Mouse (Mus musculus): ENCODE measurements around the gene Armc2. TPM values are rescaled to one million over a fixed set of nuclear protein-coding genes. Genes with fewer than 3 reads are reported as not detected.

Armc2 gene
- total RNA-seq, 1 experiment from 2014 or later: 1.2 TPM

DNA sequence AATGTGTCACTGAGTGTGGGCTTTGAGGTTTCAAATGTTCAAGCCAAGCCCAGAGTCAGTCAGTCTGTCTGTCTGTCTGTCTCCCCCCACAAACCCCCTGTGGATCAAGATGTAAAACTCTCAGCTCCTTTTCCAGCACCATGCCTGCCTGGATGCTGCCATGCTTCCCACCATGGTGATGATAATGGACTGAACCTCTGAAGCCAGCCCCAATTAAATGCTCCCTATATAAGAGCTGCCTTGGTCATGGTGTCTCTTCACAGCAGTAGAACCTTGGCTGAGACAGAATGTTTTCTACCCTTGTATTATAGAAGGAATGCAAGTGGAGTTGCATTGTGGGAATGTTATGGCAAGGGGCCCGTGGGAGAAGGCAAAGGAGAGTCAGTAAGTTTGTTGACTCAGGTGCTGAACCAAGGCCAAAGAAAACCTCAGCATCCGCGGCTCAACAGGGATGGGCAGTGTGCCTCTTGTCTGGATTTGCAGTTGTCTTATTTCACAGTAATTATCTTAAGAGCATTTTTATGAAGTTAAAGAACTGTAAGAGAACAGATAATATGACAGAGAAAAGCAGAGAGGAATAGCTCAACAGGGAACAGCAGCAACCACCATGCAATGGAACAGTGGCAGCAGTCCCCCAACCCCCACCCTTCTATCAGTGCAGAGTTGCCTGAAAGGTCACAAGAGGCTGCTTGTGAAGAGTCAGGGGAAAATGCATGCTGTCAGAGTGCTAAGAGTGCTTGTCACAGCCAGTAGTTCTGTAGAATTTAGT, 152.0 kb downstream of the Armc2 start:
- DNase-seq: no peak

Other genes with a start within 250 kb of the Armc2 start
- gene Cep57l1, start 208.6 kb downstream of the Armc2 start, total RNA-seq (2021): 10.1 and 11.8 TPM in 2 replicates
- gene Sesn1, start 208.5 kb downstream of the Armc2 start, total RNA-seq (2021): 16.3 and 21.5 TPM in 2 replicates